Mouse (Mus musculus) kidney, embryonic 15.5 days (tissue): ENCODE data around the gene Sdc4. TPM values are rescaled to one million over a fixed set of nuclear protein-coding genes. Genes with fewer than 3 reads are reported as not detected.
A peak's percentile ranks its signal among the peaks of the same experiment; 100 is the strongest.

Source experiments
- ATAC-seq: fragments of 200-750 bp; cut with Nextera tagmentation; replicated peaks from 2 replicates; pipeline ENCODE4 v1.8.0; 2017; ENCODE audit warnings: moderate TSS enrichment; ENCODE audit not compliant: low FRiP score
- H3K27ac ChIP-seq: fragments of 300-500 bp; sonication (generic); 2 replicates; pipeline ENCODE4 v1.5.1; 2015; ENCODE audit warnings: mild to moderate bottlenecking, inconsistent platforms
- H3K27me3 ChIP-seq: fragments of 300-500 bp; sonication (generic); 2 replicates; pipeline ENCODE4 v1.6.1; 2015; ENCODE audit warnings: inconsistent platforms
- H3K36me3 ChIP-seq: fragments of 300-500 bp; sonication (generic); 2 replicates; pipeline ENCODE4 v1.6.1; 2015; ENCODE audit warnings: inconsistent platforms
- H3K4me1 ChIP-seq: fragments of 300-500 bp; sonication (generic); 2 replicates; pipeline ENCODE4 v1.6.1; 2015; ENCODE audit warnings: inconsistent platforms
- H3K4me2 ChIP-seq: fragments of 300-500 bp; sonication (generic); 2 replicates; pipeline ENCODE4 v1.6.1; 2015; ENCODE audit warnings: moderate library complexity, mild to moderate bottlenecking, inconsistent platforms
- H3K4me3 ChIP-seq: fragments of 300-500 bp; sonication (generic); replicated peaks from 2 replicates; pipeline ENCODE4 v1.5.1; 2015; ENCODE audit warnings: mild to moderate bottlenecking, inconsistent platforms
- H3K9ac ChIP-seq: fragments of 300-500 bp; sonication (generic); 2 replicates; pipeline ENCODE4 v1.6.1; 2015; ENCODE audit warnings: mild to moderate bottlenecking, inconsistent platforms
- H3K9me3 ChIP-seq: fragments of 300-500 bp; sonication (generic); replicated peaks from 2 replicates; pipeline ENCODE4 v1.6.1; 2016; ENCODE audit warnings: inconsistent platforms
- WGBS: fragments of 180-500 bp; shearing (Covaris S2); methylation state at CpG from one replicate; pipeline ENCODE4 v1.1.7; 2015; ENCODE audit warnings: mixed read lengths; 5-methylcytosine and 5-hydroxymethylcytosine counted together
- polyA plus RNA-seq: library from polyadenylated mRNA; unstranded; fragments of >200 nt; fragmentation: Nextera tagmentation; extraction: Ambion mirVana; gene quantifications from 2 replicates; pipeline ENCODE4 v1.2.1, GENCODE M21; 2015

Gene Sdc4
- polyA plus RNA-seq, 1 experiment from 2014 or later: 149 TPM

DNA sequence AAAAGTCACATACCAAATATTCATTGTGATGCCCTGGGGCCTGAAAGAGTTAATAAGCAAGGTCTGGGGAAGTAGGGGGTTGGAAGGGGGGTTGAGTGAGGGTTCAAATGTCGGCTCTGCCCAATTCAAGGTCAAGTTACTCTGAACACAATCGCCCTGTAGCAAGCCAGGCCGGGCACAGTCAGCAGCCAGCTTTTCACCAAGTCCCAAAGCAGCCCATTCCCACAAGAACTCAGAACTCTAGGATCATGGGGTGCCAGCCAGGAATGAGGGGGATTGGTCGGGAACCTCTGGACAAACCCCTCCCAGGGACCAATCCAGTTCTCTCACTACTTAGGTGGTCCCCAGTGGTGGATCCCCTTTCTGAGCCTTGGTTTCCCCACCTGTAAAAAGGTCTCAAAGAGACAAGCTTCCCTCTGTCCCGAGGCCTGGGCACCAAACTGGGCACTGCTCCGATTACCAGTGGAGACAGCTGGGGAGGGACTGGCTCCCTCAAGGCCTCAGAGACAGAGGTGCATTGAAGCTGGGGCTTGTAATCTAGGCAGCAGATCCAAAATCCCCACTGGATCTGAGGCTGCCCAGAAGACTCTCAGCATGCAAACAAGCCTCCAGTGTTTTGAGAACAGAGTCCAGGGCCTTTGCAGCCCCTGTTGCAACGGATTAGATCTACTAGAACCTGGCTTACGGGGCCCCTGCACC is 7.3 kb downstream of the Sdc4 start:
- no peak for ATAC-seq
- peaks cover 100% of the 10 kb centered on the region for H3K4me1 ChIP-seq
- no peaks in the 10 kb centered on the region for H3K9me3 ChIP-seq
- peak overlapping the region; percentile 22; the same call in 1 of the 2 replicates for H3K9ac ChIP-seq
- peak overlapping the region; percentile 78 for H3K4me2 ChIP-seq
- H3K27ac ChIP-seq: peak overlapping the region; percentile 93
- no peaks in the 10 kb centered on the region for H3K36me3 ChIP-seq
- no peaks in the 10 kb centered on the region for H3K27me3 ChIP-seq
- 0 out of 2 replicates have a peak overlapping the region, but pooled peaks have one; percentile 7 for H3K4me3 ChIP-seq
- WGBS: 6% methylated on average over 8 of the region's 8 CpGs

DNA sequence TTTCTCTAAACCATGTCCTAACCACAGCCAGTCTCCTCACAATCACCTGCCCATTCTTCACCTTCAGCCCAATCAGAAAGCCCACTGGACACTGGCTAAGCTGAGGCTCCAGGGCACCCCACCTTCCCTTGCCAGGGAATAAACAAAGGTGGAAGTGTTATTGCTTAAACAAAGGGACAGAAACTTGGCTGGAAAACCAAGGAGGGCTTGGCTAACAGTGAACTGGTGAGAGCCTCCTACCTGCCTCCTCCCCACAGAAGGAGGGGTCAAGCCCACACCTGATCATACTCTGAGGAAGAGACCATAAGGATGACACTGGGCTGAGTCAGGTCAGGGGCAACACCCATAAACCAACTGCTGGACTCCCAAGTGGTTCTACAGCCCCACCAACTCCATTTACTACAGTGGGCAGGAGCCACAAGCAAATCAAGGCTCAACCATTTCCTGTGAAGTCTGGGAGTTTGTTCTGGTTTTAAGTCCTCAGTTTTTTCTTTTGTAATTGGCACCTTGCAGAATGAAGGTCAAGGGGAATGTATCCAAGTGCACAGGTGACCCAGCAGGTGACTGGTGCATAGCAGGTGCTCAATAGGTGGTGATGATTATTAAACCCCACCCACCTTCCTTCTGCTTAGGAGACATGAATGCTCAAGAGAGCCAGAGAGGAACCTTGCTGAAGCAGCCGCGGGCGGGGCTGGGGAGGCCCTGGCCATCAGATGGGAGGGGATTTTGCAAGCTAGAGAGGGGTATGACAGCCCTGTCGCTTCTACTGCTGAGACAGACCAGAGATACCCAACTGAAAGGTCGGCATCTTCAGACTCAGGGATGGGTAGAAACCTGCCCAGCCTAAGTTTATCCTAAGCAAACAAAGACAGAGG is 8.2 kb downstream of the Sdc4 start:
- 21% methylated on average over 5 of the region's 5 CpGs for WGBS

DNA sequence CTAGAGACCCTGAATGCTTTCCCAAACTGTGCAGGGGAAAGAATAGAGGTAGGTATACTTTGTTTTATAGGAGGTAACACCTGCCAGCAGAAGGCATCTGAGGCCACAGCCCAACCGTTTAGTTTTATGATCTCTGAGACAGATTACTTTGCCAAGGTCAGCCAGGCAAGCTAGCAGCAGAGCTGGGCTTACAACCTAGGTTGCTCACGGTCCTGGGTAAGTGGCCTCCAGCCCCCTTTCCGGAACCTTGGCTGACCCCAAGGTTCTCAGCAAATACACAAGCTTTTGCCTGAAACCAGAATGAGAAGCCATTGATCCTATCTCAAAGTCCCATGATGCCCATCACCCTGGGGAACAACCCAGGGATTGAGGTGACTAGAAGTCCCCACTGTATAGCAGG is 9.0 kb downstream of the Sdc4 start:
- H3K9ac ChIP-seq: no peak overlapping the region
- peaks cover 97% of the 10 kb centered on the region for H3K4me1 ChIP-seq
- ATAC-seq: no peak
- H3K4me3 ChIP-seq: no peak overlapping the region
- H3K4me2 ChIP-seq: 0 out of 2 replicates have a peak overlapping the region, but pooled peaks have one; percentile 4
- no peaks in the 10 kb centered on the region for H3K36me3 ChIP-seq
- no peaks in the 10 kb centered on the region for H3K27me3 ChIP-seq
- peak overlapping the region; percentile 93 for H3K27ac ChIP-seq
- H3K9me3 ChIP-seq: no peaks in the 10 kb centered on the region
- 23% methylated on average over 3 of the region's 3 CpGs for WGBS

More for the DNA sequence above, 8.2 kb downstream of the Sdc4 start:
- H3K27ac ChIP-seq: peak overlapping the region; percentile 93
- ATAC-seq: no peak
- H3K4me2 ChIP-seq: peak overlapping the region; percentile 78
- no peak overlapping the region for H3K4me3 ChIP-seq
- no peaks in the 10 kb centered on the region for H3K27me3 ChIP-seq
- no peaks in the 10 kb centered on the region for H3K36me3 ChIP-seq
- H3K9me3 ChIP-seq: no peaks in the 10 kb centered on the region
- no peak overlapping the region for H3K9ac ChIP-seq
- peaks cover 100% of the 10 kb centered on the region for H3K4me1 ChIP-seq

DNA sequence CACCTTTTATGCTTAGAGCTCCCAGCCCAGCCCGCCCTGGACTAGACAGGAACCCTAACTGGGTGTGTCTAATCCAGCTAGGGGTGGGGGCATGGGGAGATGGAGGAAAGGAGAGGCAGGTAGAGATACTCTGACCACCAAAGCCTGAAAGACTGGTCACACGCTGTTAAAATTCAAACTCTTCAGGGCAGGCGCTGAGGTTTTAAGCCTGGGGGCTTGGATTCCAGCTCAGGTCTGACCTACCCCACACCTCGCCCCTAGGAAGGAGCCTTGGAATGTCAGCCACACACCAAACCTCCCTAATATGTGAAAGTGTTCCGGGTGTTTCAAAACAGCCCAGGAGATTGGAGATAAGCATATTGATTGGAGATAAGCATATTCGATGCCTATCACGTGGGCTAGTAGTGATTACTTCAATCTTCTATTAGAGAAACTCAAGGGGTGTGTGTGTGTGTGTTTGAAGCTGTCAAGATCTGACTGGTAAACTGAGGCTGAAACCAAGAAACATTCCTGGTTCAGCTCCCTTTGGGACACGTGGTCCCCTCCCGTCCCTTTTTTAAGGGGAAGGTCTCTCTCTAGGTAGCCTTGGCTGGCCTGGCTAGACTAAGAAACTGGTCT is 10.3 kb downstream of the Sdc4 start:
- peak overlapping the region; percentile 32; the same call in 1 of the 2 replicates for H3K9ac ChIP-seq
- no peaks in the 10 kb centered on the region for H3K27me3 ChIP-seq
- peaks cover 12% of the 10 kb centered on the region for H3K36me3 ChIP-seq
- WGBS: 54% methylated on average over 9 of the region's 9 CpGs
- no peak overlapping the region for H3K4me3 ChIP-seq
- H3K4me1 ChIP-seq: peaks cover 89% of the 10 kb centered on the region
- peak overlapping the region; percentile 93 for H3K27ac ChIP-seq
- peak overlapping the region; percentile 46 for H3K4me2 ChIP-seq
- ATAC-seq: no peak
- no peaks in the 10 kb centered on the region for H3K9me3 ChIP-seq

DNA sequence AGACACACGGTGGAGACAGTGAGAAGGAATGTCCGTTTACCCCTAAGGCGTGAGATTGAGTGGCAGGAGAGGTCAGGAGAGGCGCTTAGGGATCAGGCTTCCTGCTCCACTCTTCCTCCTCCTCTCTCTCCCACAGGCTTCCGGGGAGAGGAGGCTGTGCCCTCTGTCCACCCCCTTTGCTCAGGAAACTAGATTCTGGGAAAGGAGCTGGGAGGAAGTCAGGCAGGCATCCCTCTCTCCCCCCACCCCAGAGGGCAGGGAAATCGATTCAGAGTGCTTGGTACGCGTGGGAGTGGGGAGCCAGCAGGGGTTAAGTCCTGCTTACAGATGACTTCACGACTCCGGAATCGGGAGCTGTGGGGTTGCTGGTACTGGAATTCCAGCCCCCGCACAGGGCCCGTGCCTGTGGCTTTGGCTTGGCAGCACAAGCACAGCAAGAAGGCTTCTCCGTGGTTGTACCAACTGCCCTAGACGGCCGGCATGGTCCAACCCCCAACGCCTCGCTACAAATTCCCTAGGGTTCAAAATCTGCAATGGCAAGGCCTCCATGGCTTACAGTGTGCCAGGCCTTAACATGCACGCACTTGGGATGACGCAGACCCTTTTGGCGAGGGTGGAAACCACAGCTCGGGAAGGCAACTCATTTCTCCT is 11.0 kb downstream of the Sdc4 start:
- Histone ChIP-seq H3K9me3 (no peaks in the 10 kb centered on the region), H3K4me1 (peaks cover 82% of the 10 kb centered on the region), H3K4me2 (peak overlapping the region; percentile 46), H3K9ac (peak overlapping the region; percentile 32; the same call in 1 of the 2 replicates), H3K27me3 (no peaks in the 10 kb centered on the region), H3K4me3 (0 out of 2 replicates have a peak overlapping the region, but pooled peaks have one; percentile 6), H3K36me3 (peaks cover 19% of the 10 kb centered on the region), H3K27ac (peak overlapping the region; percentile 93)
- WGBS: 15% methylated on average over 22 of the region's 22 CpGs
- ATAC-seq: no peak

DNA sequence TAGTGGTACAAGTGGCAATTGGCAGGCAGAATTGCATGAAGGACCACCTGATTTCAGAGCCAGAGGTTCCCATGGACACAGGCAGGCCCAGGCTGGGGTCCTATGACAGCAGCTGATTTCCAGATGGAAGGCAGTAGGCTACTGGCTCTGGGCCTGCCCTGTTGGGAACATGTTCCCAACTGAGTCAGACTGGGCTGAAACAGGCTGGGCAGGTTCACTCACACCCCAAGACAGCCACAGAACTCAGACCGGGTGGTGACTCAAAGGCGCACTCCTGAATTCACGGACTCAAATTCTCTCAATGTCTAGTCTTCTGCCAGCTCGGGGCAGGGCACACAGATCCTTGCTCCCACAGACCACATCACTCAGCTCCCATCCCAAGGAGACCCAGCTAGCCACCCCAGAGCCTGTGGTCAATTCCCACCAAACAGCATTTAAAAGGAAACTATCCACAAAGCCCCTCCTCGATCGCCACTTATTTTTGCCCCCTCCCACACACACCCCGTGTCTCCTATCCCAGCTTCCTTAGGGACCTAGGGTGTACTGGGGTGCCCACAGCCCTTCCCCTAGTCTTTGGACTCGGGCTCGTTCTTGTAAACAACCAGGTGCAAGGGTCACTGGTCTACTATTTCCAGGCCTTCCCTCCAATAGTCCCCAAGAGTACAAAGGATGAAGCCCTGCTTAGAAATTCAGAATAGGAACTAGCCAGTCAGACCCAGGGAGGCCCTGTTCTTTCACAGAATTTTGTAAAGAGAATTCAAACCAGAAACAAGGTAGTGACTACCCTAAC is 11.8 kb downstream of the Sdc4 start:
- 45% methylated on average over 9 of the region's 9 CpGs for WGBS
- Histone ChIP-seq H3K27ac (peak overlapping the region; percentile 93), H3K4me2 (peak overlapping the region; percentile 46), H3K4me3 (no peak overlapping the region), H3K27me3 (no peaks in the 10 kb centered on the region), H3K4me1 (peaks cover 77% of the 10 kb centered on the region), H3K9ac (0 out of 2 replicates have a peak overlapping the region, but pooled peaks have one; percentile 8), H3K36me3 (peaks cover 26% of the 10 kb centered on the region), H3K9me3 (no peaks in the 10 kb centered on the region)
- ATAC-seq: no peak

DNA sequence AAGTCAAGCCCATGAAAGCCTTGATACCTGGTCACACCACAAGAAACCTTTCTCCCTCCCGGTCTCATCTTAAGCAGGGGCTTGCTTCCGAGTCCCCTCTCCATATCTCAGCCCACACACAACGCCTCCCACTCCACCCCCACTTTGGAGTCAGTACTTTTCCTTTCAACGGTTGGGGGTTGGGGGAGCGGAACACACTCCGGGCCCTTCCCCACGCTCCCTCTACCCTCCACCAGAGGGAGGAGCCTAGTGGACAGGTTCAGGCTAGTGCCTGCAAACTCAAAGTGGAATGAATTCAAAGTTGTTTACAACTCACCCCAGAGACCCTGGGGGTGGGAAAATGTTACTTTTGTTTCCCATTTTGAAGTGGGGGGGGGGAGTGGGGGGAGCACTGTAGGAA is 13.0 kb downstream of the Sdc4 start:
- peaks cover 73% of the 10 kb centered on the region for H3K4me1 ChIP-seq
- H3K4me2 ChIP-seq: peak overlapping the region; percentile 34
- no peaks in the 10 kb centered on the region for H3K27me3 ChIP-seq
- no peak overlapping the region for H3K4me3 ChIP-seq
- H3K9me3 ChIP-seq: no peaks in the 10 kb centered on the region
- WGBS: 7% methylated on average over 7 of the region's 7 CpGs
- H3K27ac ChIP-seq: peak overlapping the region; percentile 68
- ATAC-seq: no peak
- H3K36me3 ChIP-seq: peaks cover 38% of the 10 kb centered on the region
- H3K9ac ChIP-seq: no peak overlapping the region

DNA sequence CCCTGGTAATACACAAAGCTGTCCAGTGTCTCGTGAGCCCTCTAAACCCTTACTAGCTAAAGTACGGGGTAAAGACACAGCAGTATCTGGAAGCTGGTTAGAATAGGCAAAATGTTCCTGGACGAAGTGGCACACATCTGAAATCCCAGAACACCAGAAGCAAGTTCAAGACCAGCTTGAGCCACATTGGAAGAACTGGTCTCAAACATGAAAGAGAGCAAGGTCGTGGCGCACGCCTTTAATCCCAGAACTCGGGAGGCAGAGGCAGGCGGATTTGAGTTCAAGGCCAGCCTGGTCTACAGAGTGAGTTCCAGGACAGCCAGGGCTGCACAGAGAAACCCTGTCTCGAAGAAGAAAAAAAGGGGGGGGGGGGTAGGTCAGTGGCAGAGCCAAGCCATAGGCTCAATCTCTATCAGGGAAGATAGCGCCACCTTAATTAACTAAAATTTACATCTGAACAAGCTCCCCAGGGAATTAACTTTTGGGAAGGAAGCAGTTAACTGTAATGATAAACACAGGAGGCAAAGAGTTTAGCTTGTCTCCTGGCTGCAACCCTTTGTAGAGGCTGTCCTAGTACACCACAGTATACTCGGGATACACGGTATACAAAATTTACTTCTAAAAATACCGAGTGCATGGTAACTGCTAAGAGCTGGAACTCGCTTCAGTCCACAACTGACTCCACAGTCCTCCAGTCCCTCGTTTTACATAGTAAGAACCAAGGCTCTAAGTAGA is 13.6 kb downstream of the Sdc4 start:
- H3K27ac ChIP-seq: peak overlapping the region; percentile 68
- no peaks in the 10 kb centered on the region for H3K9me3 ChIP-seq

DNA sequence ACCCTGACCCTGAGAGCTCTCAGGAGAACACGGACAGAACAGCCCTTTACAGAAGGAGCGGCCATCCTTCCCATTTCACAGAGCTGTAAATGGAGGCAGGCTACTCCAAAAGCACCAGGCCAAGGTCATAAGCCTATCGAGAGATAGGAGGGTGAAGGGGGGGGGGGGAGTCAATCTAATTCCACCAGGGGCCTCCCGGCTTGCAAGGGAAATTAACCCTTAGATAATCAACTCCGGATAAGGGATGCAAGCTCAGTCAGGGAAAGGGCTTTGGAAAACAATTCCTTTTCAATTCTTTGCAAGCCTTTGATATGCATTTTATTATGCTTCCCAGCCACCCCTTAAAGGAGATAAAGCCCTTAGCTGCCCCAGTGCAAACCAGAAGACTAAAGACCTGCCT is 15.2 kb downstream of the Sdc4 start:
- Histone ChIP-seq H3K4me1 (peaks cover 50% of the 10 kb centered on the region), H3K27ac (no peak overlapping the region), H3K36me3 (peaks cover 59% of the 10 kb centered on the region), H3K4me3 (no peak overlapping the region), H3K9ac (no peak overlapping the region), H3K4me2 (no peak overlapping the region), H3K27me3 (no peaks in the 10 kb centered on the region), H3K9me3 (no peaks in the 10 kb centered on the region)
- 39% methylated on average over 5 of the region's 5 CpGs for WGBS
- no peak for ATAC-seq

More for the DNA sequence above, 13.6 kb downstream of the Sdc4 start:
- no peak overlapping the region for H3K9ac ChIP-seq
- 0 out of 2 replicates have a peak overlapping the region, but pooled peaks have one; percentile 34 for H3K4me2 ChIP-seq
- no peak for ATAC-seq
- H3K36me3 ChIP-seq: peaks cover 44% of the 10 kb centered on the region
- no peaks in the 10 kb centered on the region for H3K27me3 ChIP-seq
- H3K4me3 ChIP-seq: no peak overlapping the region
- WGBS: 53% methylated on average over 15 of the region's 15 CpGs
- peaks cover 66% of the 10 kb centered on the region for H3K4me1 ChIP-seq

DNA sequence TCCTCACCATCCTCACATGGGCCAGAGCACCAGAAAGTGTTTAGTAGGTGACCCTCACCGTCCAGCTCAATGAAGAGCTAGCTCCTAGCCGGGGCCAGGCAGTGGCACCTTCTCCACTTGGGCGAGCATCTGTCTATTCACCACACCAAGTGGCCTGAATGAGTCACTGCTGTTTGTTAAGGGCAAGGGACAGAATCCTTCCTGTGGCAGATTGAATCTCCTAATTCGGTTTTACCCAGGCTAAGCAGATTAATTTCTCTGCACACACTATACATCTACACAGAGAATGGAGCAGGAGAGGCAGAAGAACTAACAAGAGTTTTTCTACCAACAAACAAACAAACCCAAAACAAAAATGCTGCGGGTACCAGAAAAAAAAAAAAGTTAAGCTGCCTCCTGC is 16.7 kb downstream of the Sdc4 start:
- Histone ChIP-seq H3K27me3 (no peaks in the 10 kb centered on the region), H3K36me3 (peaks cover 65% of the 10 kb centered on the region), H3K9me3 (no peaks in the 10 kb centered on the region), H3K4me1 (peaks cover 35% of the 10 kb centered on the region), H3K9ac (no peak overlapping the region), H3K27ac (no peak overlapping the region), H3K4me3 (no peak overlapping the region), H3K4me2 (no peak overlapping the region)
- ATAC-seq: no peak
- 71% methylated on average over 5 of the region's 5 CpGs for WGBS
